Mouse (Mus musculus) cerebellum, postnatal 14 days (tissue): Measurements from ENCODE around the gene Dedd.
"Not testable (repeated sequence)": the region's sequence is repeated elsewhere in the genome, so short reads cannot be mapped to it uniquely, and the experiment has no call there.

Source experiments
- DNase-seq, 2 experiments: peaks; one replicate each; pipeline ENCODE4 v3.0.0; 2021; ENCODE audit warnings: mixed read lengths in 2 of 2

Dedd gene

GRCm38 (mm10) chr1:171328839-171329432, at the start of gene Dedd:
Gene Dedd, plus strand, starts transcription at chr1:171329145.
- DNase-seq: peak; percentile 94

DNA sequence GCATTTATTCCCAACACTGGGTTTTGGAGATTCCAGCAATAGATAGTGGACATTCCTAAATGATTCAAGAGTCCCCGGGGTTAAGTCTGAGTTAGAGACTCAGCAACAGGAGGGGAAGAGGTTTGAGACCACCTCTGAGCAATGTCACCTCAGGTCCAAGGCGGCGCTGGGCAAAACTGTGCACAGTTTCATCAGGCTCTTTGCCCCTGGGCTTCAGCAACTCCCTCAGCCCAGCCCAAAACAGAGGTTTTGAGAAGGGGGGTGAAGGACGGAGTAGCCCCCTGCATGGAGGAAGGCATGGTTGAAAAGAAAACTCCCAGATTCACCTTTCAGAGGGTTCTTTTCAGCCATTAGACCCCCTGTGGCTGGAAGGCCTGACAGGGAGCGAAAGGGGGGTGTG, 49.2 kb upstream of the Dedd start:
- peak in 1 of 2 experiments; percentile 12 for DNase-seq

DNA sequence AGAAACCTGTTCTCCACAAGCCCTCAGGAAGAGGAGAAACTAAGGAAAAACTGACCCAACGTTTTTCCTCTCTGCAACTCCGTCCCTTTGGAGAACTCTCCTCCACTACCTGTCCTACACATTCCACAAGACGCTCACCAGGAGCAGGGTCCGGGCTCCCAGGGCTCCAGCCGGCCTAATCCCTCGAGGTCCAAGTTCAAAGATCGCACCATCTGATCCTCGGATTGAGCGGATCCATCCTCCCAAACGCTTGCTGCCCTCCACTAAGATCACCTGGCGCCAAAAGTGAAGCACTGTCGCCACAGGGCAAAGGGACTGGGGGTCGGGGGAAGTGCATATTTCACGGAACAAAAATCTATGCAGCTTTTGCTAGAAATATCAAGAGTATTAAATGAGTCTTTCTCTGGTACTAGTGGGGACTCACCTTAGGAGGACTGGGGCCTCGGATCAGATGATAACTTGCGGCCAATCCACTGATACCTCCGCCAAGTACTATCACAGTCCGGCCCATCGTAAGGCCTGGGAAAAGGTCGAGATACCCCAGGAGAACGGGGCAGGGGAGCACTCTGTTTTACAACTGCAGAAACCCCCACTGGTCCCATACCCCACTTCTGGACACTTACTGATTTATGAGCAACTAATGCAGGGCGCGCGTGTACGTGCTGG, 48.6 kb upstream of the Dedd start:
- DNase-seq: peak; percentile 2 to 17

DNA sequence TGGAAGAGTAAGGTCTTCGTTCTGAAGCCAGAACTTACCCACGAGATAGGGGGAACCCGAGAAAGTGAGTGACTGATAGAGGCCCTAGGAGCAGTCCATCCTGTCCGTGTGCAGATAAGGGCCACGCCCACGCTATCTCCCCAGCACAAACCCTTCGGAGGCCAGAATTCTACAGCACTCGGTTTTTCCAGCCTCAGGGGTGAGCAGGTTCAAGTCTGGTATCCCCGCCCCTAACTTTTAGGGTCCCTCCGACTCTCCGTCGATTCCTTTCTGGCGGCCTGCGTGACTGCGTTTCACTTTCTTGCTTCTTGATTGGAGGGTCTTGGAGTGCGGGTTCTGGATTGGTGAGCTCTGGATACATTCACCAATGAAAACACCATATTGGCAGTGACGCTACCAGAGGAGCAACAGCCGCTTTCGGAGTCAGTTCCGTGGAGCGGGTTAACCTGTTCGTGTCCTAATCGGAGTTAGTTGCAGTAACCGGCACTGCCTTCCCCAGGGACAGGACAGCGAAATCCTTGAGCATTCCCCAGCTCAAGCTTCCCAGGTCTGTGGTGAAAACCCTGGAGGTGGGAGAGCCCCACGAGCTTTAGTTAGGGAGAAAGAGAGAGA, 47.9 kb upstream of the Dedd start, which contains the start of gene Ppox:
TSS of gene Ppox (minus strand) at position 271 of the 612 bp plus-strand sequence.
- DNase-seq: peak; percentile 89 to 91

- DNase-seq: peak; percentile 80 to 88
Observed at GRCm38 (mm10) chr1:171281528-171281923, 47.4 kb upstream of the Dedd start.

DNA sequence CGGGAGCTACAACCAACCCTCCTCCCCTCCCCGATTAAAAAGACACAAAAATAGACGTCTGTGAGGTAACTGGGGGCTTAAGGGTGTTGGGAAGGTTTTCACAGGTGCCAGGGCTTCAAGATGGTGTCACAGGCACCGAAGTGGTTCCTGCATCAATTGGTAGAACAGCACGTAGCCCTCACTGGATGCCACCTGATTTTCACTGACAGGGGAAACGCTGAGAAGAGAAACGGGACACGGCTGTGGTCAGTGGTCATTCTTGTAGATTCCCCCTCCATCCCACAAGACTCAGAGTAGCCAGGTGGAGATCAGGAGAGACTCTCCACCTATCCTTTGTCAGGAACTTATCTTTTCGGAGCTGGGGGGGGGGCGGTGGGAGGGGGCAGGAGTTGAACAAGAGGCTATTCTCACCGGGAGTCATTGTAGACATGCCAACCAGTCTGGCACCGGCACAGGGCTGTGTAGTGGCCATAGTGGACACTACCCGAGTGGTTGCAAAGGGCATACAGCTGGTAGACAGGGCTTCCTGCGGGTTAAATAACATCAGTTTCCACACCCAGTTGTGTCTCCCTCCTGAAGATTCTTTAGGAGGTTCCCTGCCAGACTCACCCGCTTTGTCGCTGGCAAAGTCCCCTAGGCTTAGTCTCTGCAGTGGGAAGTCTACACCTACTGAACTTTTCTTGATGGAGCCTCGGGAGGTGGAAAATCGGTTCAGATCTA, 46.7 kb upstream of the Dedd start:
- DNase-seq: peak in 1 of 2 experiments; percentile 25

DNA sequence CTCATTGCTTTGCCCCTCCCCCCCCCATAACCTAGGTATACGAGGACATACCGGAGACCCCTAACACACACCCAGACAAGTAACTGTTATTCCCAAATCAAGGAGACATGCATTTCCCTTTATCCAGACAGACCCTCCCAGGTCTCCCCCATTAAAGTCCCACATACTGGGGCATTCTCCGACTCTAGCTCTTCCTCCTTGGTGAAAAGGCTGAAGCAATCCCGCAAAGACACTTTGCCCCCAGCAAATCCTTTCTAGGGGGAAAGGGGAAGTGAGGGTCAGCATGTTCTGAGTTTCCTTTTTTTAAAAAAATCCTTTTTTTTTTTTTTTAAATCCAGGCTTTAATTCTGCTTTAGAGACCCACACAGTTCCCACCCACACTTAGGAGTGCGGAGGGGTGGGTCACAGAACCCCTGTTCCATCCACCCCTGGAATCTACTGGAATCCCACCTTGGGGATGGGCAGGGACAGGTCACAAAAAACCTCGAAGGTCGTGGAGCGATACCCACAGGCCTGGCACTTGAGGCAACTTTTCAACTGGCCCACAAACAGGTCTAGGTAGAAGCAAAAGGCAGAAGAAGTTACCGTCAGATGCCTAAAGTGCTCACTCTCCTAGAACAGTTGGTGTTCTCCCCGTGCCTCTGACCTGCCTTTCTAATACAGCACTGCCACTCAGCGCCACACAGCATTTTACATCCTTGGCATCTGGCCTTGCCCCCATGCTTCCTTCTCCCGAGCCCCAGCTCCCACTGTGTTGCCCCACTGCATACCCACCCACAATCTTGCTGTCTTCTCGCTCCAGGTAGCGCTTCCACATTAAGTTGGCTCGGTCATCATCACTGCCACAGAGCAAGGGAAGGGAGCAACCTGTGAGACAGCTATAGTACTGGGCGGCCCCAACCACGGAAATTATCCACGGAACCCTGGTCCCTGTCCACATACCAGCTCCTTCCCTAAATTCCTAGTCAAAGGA, 45.5 kb upstream of the Dedd start:
- peak in 1 of 2 experiments; percentile 5 for DNase-seq

DNA sequence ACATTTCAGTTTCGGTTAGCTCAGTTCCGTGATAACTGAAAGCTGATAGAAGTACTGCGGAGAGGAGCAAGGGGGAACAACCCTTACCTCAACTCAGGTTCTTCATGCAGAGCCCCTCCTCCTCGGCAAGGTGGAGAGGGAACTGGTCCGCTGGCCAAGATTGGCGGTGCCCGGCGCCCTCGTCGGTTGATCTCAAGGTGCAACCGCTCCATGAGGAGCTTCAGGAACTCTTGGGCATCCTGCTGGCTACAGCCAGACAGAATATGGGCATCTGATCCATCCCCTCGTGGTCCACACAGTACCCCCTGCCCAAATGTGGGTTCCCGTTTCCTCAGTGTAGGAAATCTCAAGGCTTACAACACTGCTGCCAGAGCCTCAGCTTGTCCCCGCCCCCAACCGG, 44.5 kb upstream of the Dedd start:
- DNase-seq: peak in 1 of 2 experiments; percentile 13

DNA sequence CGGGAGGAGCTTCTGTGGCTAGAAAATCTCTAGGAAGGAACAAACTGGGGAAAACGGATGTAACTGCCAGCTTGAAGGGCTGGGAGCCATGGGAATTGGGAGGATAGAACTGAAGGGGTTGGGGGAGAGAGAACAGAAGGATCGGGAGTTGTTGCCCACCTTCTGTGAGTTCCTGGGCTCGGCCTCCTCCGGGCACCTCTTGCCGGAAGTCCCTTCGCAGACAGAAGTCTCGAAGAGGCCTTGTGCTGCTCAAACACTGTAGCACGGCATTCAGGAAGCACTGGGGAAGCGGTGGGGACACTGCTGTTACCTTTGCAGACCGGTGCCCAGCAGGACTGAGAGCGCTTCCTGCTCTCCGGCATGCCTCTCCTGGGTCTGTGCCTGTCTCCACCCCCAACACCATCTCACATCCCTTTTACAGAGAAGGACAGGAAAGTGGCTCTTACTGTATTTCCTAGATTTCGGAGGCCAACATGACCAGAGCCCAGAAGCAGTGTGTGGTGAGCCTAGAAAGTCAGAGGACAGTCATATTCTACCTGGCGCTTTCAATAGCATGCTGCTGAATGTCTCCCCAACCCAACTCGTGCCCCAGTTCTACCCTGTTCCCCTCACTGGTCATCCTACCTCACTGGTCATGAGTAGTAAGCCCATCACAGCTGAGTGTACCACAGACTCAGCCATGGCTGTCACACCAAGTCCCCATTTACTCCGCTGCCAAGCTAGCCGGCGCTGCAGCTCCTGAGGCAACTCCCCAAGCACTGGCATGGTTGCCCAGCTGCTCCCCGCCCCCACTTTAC, 43.7 kb upstream of the Dedd start:
- DNase-seq: peak in 1 of 2 experiments; percentile 3

GRCm38 (mm10) chr1:171286517-171286916, 42.4 kb upstream of the Dedd start:
- peak in 1 of 2 experiments; percentile 24 for DNase-seq

- peak; percentile 96 to 97 for DNase-seq
Observed at GRCm38 (mm10) chr1:171287136-171288081, 41.5 kb upstream of the Dedd start, which contains the start of gene Usp21. Gene Usp21, minus strand, starts transcription at chr1:171287991.

- no peak for DNase-seq
Observed at GRCm38 (mm10) chr1:171288328-171288727, 40.6 kb upstream of the Dedd start.

DNA sequence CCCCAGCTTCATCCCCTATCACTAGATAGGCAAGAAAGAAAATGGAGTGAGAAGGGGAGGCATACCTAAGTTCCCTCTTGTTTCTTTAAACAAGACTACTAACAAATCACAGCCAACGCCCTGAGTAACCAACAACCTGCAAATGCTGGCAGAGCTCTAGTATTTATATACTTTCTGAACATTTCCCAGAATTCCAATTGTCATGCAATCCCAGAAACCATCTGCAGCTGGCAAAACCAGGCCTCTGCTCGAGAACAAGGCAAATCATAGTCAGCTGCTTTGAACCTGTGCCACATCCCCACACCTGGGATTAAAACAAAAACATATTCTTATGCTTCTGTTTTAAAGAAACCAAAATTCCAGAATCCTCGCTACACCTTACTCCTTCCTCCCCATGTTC, 35.6 kb upstream of the Dedd start:
- no peak for DNase-seq

GRCm38 (mm10) chr1:171293906-171294297, 35.0 kb upstream of the Dedd start:
- DNase-seq: no peak

DNA sequence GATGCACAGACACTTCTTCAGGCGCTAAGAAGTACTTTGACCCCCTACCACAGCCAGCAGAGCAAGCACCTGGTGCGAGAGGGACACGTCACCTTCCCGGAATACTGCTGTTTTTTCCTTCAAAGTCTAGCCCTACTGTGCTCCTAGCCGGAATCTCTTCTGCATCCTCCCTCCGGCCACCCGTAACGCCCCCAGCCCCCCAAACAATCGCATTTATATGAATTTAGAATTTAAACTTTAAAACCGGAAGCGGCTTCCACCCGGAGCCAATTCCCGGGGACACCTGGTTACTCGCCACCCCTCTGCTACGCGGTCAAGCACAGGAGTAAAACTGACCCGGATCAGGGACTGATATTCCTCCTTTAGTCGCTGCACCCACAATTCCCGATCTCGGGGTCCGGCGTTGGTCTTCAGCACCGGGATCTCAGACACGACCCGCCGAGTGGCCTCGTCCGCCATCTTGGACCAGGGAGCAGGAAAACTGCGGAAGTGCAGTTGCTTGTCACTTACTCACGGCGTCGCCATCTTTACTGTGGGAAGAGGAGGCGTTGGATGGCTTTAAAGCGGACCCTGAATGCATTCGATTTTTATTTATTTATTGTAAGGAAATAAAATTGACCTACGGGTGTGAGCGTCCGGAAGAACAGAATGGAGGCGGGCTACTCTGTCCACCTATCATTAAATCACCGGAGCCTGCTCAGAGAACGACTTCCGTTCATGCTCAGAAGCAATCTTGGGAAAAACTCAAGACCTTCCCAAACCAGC, 34.5 kb upstream of the Dedd start, which contains the start of gene Ufc1:
TSS of gene Ufc1 (minus strand) at position 727 of the 765 bp plus-strand sequence.
- DNase-seq: peak; percentile 85 to 88

GRCm38 (mm10) chr1:171295063-171295402, 33.9 kb upstream of the Dedd start:
- no peak for DNase-seq

DNA sequence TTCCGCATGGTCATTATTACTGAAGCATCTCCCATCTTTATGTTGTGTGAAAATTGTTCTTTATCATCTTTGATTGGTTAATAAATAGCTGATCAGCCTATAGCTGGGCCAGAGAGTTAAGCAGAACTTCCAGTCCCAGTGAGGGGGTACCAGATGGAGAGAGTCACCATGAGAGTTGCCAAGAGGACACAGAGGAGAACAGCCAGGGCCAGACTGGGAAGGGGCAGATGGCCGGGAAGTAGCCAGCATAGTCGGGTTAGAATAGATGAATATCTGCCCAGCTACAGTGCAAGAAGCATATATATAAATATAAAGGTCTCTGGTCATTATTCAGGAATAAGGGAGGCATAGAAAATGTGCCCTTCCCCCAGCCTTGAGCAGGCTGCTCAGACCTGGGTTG, 30.7 kb upstream of the Dedd start:
- DNase-seq: no peak

DNA sequence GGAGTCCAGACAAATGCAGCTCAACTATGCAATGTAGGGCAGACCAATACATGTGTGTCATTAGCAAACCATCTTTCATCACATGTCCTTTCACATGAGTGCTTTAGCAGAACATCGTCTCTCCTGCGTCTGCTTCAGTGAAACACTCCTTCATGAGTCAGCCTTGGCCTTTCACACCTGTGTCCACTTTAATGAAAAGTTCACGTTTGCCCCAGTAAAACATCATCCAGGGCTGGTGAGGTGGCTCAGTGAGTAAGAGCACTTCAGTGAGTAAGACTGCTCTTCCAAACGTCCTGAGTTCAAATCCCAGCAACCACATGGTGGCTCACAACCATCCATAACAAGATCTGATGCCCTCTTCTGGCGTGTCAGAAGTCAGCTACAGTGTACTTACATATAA, 22.8 kb upstream of the Dedd start:
- DNase-seq: not testable (repeated sequence)

- DNase-seq: no peak
Observed at GRCm38 (mm10) chr1:171309321-171309720, 19.6 kb upstream of the Dedd start.
